Mouse (Mus musculus): Measurements from ENCODE around the gene Kdm1a. TPM values are rescaled to one million over a fixed set of nuclear protein-coding genes. Genes with fewer than 3 reads are reported as not detected.

The Kdm1a gene
- total RNA-seq (2021) = 10 to 100 TPM; 28.9 to 31.9 TPM

GRCm38 (mm10) chr4:136602568-136602967 is at the start of gene Kdm1a:
Gene Kdm1a (minus strand): TSS chr4:136602723.
- intact Hi-C loops (cut with DNase I) = loop anchor here (2.0 to 5.0 kb wide), 3 partner anchors 65 to 550 kb away; partner anchors contain the start of genes 6030445D17Rik and Rpl11

GRCm38 (mm10) chr4:136651882-136652527 is 49.5 kb upstream of the Kdm1a start:
- no peak for DNase-seq (ENCODE audit: low spot score)
- intact Hi-C loops (cut with DNase I) = no loop called here

More at GRCm38 (mm10) chr4:136602568-136602967, at the start of gene Kdm1a:
- peak; percentile 84 for DNase-seq (ENCODE audit: low spot score)

GRCm38 (mm10) chr4:136651357-136651811 is 48.9 kb upstream of the Kdm1a start:
- intact Hi-C loops (cut with DNase I) = no loop called here
- DNase-seq (ENCODE audit: low spot score) = no peak

- intact Hi-C loops (cut with DNase I) = no loop called here
- no peak for DNase-seq (ENCODE audit: low spot score)
These were observed 47.7 kb upstream of the Kdm1a start for GRCm38 (mm10) chr4:136650261-136650660.

- DNase-seq (ENCODE audit: low spot score) = no peak
- intact Hi-C loops (cut with DNase I) = no loop called here
These were observed 47.1 kb upstream of the Kdm1a start for GRCm38 (mm10) chr4:136649480-136650196.

- intact Hi-C loops (cut with DNase I) = no loop called here
- DNase-seq (ENCODE audit: low spot score) = no peak
These were observed 46.5 kb upstream of the Kdm1a start for GRCm38 (mm10) chr4:136648922-136649479.

GRCm38 (mm10) chr4:136638890-136639289 is 36.4 kb upstream of the Kdm1a start:
- intact Hi-C loops (cut with DNase I) = no loop called here
- no peak for DNase-seq (ENCODE audit: low spot score)

- no peak for DNase-seq (ENCODE audit: low spot score)
- intact Hi-C loops (cut with DNase I) = no loop called here
These were observed 35.8 kb upstream of the Kdm1a start for GRCm38 (mm10) chr4:136638230-136638750.

GRCm38 (mm10) chr4:136637563-136638229 is 35.2 kb upstream of the Kdm1a start:
- intact Hi-C loops (cut with DNase I) = no loop called here
- no peak for DNase-seq (ENCODE audit: low spot score)

- DNase-seq (ENCODE audit: low spot score) = no peak
- intact Hi-C loops (cut with DNase I) = no loop called here
These were observed 34.5 kb upstream of the Kdm1a start for GRCm38 (mm10) chr4:136636983-136637562.

- intact Hi-C loops (cut with DNase I) = no loop called here
- DNase-seq (ENCODE audit: low spot score) = no peak
These were observed 34.0 kb upstream of the Kdm1a start for GRCm38 (mm10) chr4:136636511-136636910.

- no peak for DNase-seq (ENCODE audit: low spot score)
- intact Hi-C loops (cut with DNase I) = no loop called here
These were observed 33.5 kb upstream of the Kdm1a start for GRCm38 (mm10) chr4:136635995-136636394.

GRCm38 (mm10) chr4:136631237-136631994 is 28.9 kb upstream of the Kdm1a start:
- no peak for DNase-seq (ENCODE audit: low spot score)
- intact Hi-C loops (cut with DNase I) = no loop called here

GRCm38 (mm10) chr4:136626590-136626989 is 24.1 kb upstream of the Kdm1a start:
- DNase-seq (ENCODE audit: low spot score) = no peak
- intact Hi-C loops (cut with DNase I) = no loop called here

- intact Hi-C loops (cut with DNase I) = loop anchor here (5.0 kb wide), 1 partner anchor 365 kb away; no protein-coding TSS in a partner anchor
- no peak for DNase-seq (ENCODE audit: low spot score)
These were observed 19.9 kb upstream of the Kdm1a start, which contains the start of gene Lactbl1 for GRCm38 (mm10) chr4:136622388-136622787. Gene Lactbl1 (plus strand): TSS chr4:136622621.

- DNase-seq (ENCODE audit: low spot score) = no peak
- intact Hi-C loops (cut with DNase I) = loop anchor here (1.0 to 5.0 kb wide), 5 partner anchors 95 to 365 kb away; no protein-coding TSS in a partner anchor
These were observed 19.4 kb upstream of the Kdm1a start for GRCm38 (mm10) chr4:136621956-136622355.

GRCm38 (mm10) chr4:136621336-136621735 is 18.8 kb upstream of the Kdm1a start:
- intact Hi-C loops (cut with DNase I) = loop anchor here (1.0 to 5.0 kb wide), 5 partner anchors 95 to 364 kb away; no protein-coding TSS in a partner anchor
- DNase-seq (ENCODE audit: low spot score) = no peak

- DNase-seq (ENCODE audit: low spot score) = no peak
- intact Hi-C loops (cut with DNase I) = no loop called here
These were observed 11.1 kb upstream of the Kdm1a start for GRCm38 (mm10) chr4:136613657-136614056.

- DNase-seq (ENCODE audit: low spot score) = no peak
- intact Hi-C loops (cut with DNase I) = no loop called here
These were observed 7.9 kb upstream of the Kdm1a start, which contains the start of gene Tex46 for GRCm38 (mm10) chr4:136610387-136610856. Gene Tex46 (plus strand): TSS chr4:136610437.

All from heart, postnatal 25 days (tissue).